Mouse (Mus musculus) cerebellum, adult 2 months (tissue): ENCODE data around the gene Hpca.

ENCODE experiments used
- CTCF ChIP-seq: fragments of 200-500 bp; IDR thresholded peaks from 2 replicates; pipeline ENCODE4 v1.5.1; 2011; ENCODE audit warnings: low read depth, mild to moderate bottlenecking, control low read depth, low read length, moderate library complexity, borderline replicate concordance; ENCODE audit not compliant: insufficient read depth
- POLR2A ChIP-seq: fragments of 200-500 bp; IDR thresholded peaks from 2 replicates; pipeline ENCODE4 v1.6.1; 2011; ENCODE audit warnings: low read length, control low read depth, borderline replicate concordance; ENCODE audit not compliant: insufficient read depth

GRCm38 (mm10) chr4:129130149-129130548 is 8.3 kb upstream of the Hpca start:
- TF ChIP-seq CTCF (peak; percentile 70), POLR2A (no peak)
